Mouse (Mus musculus): ENCODE results near the gene Setx.

DNA sequence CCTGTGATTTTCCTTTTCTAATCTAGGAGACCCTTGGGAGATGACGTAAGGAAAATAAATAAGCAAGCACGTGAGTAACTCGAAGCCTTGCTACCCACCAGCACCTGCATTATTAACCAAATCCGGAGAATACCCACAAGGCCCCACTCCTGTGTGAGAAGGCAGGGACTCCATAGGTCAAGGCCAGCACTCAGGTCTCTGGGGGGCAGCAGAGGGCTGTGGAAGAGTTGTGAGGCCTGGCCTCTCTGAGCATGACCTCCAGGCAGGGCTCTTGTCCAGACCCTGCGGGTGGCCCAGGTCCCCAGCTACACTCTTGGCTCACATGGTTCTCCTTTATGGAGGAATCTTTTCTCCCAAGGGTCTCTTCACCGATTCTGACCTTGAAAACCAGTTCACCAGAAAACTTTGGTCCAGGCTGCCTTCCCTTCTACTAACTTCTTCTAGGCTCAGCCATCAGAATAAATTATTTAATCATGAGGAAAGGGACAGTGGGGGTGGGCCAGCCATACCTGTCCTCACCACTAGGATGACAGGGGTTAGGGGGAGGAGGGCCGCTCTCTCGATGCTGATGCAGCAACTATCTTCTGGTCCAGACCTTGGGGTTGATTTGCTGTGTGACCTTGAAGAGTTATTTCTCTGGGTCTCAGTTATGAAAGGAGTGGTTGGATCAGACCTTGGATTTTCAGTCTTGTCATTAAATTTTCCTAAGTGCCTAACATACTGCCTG is 92.5 kb downstream of the Setx start:
- TF ChIP-seq POLR2A (IDR thresholded peaks at IDR 0.05; ENCODE audit: extremely low read depth, insufficient read depth, low read length) (no peak), CTCF (IDR thresholded peaks at IDR 0.05; ENCODE audit: low read depth, low read length) (peak; percentile 50)

Measured in liver, adult 2 months (tissue).